Mouse (Mus musculus): ENCODE measurements around the gene Vmn1r42.

- TF ChIP-seq CTCF (IDR thresholded peaks at IDR 0.05; ENCODE audit: insufficient read depth, low read depth, low read length) (no peak), POLR2A (IDR thresholded peaks at IDR 0.05; ENCODE audit: insufficient read depth, low read depth, low read length) (no peak)
Measured at GRCm38 (mm10) chr6:89880867-89881266, 4.7 kb upstream of the Vmn1r42 start.

Measured in olfactory bulb, adult 2 months (tissue).